Mouse (Mus musculus) gastrocnemius, postnatal 36 days (tissue): Measurements from ENCODE around the gene Got1. TPM values are rescaled to one million over a fixed set of nuclear protein-coding genes. Genes with fewer than 3 reads are reported as not detected.
"Not testable (repeated sequence)": the region's sequence is repeated elsewhere in the genome, so short reads cannot be mapped to it uniquely, and the experiment has no call there.

Source experiments
- DNase-seq, 2 experiments: peaks; one replicate each; pipeline ENCODE4 v3.0.0; 2022
- intact Hi-C: fragments of 180-260 bp; cut with DNase I; formaldehyde crosslinking; loops from one replicate; pipeline ENCODE4 v1.15.1; 2025
- total RNA-seq, 2 experiments: library from RNA; stranded (reverse); gene quantifications; 2 replicates each; pipeline ENCODE4 v1.2.3; 2021

The Got1 gene
- total RNA-seq, 2 experiments from 2014 or later, result 336 to 420 TPM

DNA sequence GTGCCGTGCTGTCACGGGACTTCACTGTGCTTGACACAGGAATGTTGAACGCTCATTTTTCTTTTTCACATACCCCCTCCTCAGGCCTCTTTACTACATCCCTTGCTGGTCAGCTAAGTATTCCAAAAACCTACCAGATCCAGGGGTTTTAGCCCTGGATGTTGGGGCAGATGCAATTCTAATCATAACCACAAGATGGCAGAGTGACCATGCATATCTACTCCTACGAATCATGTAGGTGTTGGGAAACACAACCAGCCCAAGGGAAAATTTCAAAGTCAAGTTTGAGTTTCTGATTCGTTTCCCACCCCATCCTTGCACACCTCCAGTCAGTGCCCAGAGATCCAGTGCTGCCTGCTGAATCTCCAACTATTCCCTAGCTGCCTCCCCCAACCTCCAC lies 28.6 kb downstream of the Got1 start:
- intact Hi-C loops, result loop anchor here (1.0 kb wide), 1 partner anchor 33 kb away; no protein-coding TSS in a partner anchor
- peak in 1 of 2 experiments; percentile 39 for DNase-seq

DNA sequence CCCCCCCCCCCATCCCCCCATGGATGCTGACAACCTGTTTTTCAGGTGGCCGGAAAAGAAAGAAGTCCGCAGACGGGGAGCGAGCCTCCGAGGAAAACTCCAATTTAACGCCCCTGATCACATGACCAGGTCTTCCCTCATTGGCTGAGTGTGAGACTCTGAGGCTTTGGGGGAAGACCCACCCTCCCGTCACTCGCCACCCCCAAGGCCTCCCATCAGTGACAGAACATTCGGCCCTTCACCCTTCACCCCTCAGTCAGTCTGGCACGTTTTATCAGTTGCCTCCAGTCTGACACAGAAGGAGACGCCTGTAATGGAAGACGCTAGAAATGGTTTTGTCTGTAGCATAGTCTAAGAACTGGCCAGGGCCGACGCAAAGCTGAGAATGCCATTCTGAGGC lies 29.5 kb downstream of the Got1 start:
- DNase-seq, result no peak
- intact Hi-C loops, result no loop called here

DNA sequence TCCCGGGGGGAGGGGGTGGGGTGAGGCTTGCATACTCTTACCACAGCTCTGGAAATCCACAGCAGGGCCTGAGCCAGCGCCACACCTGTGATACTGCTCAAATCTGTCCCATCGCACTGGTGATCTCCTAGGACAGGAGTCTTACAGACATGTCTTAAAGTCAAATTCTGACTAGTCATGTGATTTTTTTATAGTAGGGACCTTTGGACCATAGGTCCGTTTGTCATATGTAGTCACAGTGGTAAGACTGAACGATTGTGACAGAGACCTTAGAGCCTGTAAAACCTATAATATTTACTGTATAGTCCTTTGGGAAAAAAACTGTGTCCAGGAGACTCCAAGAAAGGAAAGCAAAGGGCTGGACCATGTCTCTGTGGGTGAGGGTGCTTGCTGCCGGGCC lies 30.5 kb downstream of the Got1 start:
- intact Hi-C loops, result loop anchor here (1.0 kb wide), 1 partner anchor 161 kb away; no protein-coding TSS in a partner anchor
- DNase-seq, result no peak

DNA sequence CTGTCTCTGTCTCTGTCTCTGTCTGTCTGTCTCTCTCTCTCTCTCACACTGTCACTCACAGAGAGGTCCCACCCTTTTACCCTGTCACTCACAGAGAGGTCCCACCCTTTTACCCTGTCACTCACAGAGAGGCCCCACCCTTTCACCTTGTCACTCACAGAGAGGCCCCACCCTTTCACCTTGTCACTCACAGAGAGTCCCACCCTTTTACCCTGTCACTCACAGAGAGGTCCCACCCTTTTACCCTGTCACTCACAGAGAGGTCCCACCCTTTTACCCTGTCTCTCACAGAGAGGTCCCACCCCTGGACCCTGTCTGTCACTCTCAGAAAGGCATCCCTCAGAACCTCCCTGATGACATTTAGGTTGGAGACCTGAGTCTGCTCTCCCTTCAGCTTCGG lies 31.1 kb downstream of the Got1 start:
- intact Hi-C loops, result loop anchor here (1.0 kb wide), 1 partner anchor 162 kb away; no protein-coding TSS in a partner anchor

DNA sequence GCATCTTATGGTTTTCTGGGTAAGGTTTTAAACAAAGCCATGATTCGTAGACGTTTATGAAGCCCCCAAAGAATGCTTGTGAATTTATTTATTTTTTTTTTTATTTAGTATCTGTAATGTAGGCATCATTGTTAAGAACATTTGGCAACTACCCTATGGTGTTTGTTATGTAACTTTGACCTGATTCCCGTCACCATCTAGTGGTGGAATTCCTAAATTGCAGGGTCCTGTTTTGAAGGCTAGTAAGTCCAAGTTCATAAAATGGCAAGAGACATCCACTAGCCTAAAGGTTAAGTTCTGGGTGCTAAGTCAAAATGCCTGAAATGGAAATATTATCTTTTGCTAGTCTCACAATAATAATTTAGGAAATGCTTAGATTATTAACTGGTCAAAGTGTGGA lies 37.0 kb downstream of the Got1 start:
- intact Hi-C loops, result no loop called here
- no peak for DNase-seq

More for the DNA sequence above, 31.1 kb downstream of the Got1 start:
- not testable (repeated sequence) for DNase-seq

DNA sequence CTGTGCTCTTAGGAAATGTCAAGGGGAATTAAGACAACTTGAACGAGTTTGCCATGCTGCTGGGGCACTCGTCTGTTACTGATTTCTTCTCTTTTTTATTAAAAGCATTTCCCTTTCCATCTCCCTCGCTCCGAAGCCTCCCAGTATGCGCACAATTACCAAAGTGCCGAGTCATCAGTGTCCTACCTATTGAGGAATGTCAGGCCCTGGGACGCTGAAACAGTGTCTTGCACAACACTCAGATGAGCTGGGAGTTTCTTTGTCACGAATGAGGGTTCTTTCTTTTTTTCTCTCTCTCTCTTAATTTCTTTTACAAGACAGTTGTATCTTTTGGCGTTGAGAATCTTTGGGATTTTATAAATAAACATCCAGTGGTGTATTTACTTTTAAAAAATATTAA lies 43.9 kb downstream of the Got1 start:
- DNase-seq, result no peak
- intact Hi-C loops, result no loop called here

DNA sequence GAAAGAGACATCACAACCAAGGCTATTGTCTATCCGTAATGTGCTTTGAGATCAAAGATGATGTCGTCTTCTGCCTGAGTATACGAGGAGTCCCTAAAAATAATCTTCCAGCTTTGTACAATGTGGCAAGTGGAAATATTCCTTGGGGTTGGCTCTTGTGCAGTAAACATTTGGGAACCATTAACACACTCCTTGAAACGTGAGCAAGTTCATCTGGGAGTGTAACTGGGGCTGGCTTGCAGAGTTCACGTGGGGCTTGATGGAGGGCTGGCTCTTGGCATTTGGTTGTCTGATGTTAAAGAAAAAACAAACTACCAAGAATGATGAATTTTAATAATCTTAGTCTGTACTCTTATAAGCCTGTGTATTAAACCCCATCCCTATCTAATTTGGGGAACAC lies 45.0 kb downstream of the Got1 start:
- DNase-seq, result no peak
- intact Hi-C loops, result loop anchor here (10.0 kb wide), 1 partner anchor 685 kb away; no protein-coding TSS in a partner anchor

DNA sequence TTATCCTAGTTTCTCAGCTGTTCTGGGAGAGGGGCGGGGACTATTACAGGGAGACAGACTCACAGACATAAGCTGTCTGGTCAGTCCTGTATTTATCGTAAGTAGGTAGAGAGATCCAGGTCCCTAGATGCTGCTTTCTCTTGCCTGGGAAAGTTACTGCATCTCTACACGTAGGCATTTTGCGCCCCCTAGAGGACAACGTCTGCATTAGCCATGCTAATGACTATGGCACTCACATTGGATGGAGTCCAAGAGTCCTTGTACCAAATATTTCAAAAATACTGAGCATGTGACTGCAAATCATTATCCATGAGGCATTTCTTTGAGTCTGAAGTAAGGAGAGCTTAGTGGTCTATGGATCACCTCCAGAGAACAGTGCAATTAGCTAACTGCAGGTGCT lies 45.5 kb downstream of the Got1 start:
- intact Hi-C loops, result loop anchor here (10.0 kb wide), 1 partner anchor 684 kb away; no protein-coding TSS in a partner anchor
- peak in 1 of 2 experiments; percentile 36 for DNase-seq

DNA sequence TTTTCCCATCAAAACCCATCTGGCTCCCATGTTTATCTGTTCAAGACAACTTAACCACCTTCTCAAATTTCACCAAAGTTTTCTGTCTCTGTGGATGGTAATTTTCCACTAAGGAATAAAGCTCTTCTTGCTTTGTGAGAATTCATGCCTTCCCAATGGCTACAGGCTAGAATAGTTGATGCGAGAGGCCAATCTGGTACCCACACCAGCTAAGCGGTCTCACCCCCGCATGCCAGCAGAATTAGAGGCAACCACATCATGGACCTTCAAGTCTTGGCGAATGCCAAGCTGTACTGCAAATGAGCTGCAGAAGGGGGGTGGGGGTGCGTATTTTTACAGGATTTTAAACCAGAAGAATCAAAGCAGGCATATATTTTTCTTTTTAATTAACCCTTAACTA lies 47.0 kb downstream of the Got1 start:
- intact Hi-C loops, result loop anchor here (10.0 kb wide), 1 partner anchor 683 kb away; no protein-coding TSS in a partner anchor
- DNase-seq, result no peak

DNA sequence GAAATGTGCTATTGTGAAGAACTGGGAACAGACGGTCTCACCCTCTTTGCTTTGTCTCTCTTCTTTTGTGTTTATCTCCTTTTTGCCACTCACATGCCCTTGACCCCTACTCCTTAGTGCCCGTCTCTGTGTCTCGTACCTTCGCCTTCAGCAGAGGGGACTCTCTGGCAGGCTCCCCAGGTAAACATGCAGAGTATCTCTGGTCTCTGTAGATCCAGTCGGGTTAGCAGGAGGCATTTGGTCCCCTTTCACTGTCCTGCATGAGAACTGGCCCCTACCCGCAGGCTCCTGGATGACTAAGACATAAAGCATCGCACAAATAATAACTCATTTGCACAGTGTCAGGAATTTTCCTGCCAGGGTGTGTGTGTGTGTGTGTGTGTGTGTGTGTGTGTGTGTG lies 48.3 kb downstream of the Got1 start:
- intact Hi-C loops, result loop anchor here (10.0 kb wide), 1 partner anchor 681 kb away; no protein-coding TSS in a partner anchor
- DNase-seq, result no peak

DNA sequence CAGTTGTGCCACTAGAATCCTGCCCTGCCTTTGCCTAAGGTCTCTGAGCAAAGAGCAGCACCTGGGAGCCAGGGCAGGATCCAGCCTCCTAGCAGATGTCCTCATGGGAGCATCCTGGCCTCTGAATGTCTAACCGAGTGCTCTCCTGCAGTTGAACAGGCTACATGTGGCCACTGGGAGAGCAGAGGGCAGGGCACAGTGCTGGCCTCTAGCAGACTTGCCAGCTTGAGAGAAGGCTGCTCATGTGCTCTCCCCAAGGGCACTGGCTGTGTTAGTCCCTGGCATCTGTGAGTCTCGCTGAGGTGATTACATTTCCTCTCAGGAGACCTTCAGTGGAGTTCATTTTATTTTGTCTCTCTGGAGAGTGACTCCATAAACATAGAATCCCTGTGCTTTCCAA lies 48.8 kb downstream of the Got1 start:
- no peak for DNase-seq
- intact Hi-C loops, result loop anchor here (10.0 kb wide), 1 partner anchor 681 kb away; no protein-coding TSS in a partner anchor

DNA sequence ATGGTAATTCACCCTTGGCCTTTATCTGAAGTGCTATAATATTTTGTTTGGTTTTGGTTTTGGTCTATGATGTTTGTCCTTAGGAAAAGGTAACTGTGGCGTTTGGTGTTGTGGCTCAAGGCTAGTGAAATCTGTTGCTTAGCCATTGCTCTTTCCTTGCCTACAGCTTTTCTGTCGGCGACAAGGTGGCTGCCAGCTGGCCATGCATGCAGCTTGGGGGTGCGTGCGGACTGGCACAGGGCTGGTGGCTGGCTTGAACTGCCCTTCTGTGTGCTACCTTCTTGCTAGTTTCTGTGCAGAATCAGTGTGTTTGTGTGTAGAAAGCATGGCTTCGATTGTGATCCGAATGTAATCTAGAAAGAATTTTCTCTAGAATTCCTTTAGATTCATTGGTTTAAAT lies 51.6 kb downstream of the Got1 start:
- no peak for DNase-seq
- intact Hi-C loops, result loop anchor here (10.0 kb wide), 1 partner anchor 678 kb away; no protein-coding TSS in a partner anchor

DNA sequence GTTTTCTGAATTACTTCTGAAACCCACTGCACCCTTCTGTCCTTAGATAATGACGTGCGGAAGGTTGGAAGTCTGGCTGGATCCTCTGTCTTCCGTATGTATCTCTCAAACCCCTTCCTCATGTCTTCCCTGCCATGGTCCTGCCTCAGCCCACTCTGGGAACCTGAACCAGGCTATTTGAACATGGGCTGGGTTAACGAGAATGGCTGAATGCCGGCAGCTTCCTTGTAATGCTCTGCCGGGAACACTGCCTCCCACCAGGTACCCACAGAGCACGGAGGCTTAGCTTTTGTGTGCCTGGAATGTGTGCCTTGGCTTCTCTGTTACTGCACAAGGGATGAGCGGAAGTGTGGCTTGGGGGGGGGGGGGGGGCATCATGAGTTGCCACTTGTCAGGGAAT lies 52.1 kb downstream of the Got1 start:
- intact Hi-C loops, result loop anchor here (10.0 kb wide), 1 partner anchor 678 kb away; no protein-coding TSS in a partner anchor
- no peak for DNase-seq

DNA sequence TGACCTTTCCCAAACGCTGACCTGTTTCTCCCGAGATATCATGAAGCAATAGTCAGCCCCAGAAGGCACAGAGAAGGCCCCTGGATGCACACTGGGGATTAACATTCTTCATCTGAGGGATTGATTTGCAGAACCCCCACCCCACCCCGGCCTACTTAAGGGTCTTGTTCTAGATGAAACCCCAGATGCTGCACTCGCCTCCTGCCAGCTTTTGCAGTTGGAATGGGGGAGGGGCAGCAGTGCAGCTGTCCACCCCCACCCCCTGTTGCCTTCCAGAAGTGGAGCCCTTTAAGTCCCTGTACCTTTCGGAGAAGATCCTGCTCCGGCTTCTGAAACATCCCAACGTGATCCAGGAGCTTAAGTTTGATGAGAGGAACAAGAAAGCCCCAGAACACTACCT lies 55.1 kb downstream of the Got1 start:
- no peak for DNase-seq
- intact Hi-C loops, result no loop called here

DNA sequence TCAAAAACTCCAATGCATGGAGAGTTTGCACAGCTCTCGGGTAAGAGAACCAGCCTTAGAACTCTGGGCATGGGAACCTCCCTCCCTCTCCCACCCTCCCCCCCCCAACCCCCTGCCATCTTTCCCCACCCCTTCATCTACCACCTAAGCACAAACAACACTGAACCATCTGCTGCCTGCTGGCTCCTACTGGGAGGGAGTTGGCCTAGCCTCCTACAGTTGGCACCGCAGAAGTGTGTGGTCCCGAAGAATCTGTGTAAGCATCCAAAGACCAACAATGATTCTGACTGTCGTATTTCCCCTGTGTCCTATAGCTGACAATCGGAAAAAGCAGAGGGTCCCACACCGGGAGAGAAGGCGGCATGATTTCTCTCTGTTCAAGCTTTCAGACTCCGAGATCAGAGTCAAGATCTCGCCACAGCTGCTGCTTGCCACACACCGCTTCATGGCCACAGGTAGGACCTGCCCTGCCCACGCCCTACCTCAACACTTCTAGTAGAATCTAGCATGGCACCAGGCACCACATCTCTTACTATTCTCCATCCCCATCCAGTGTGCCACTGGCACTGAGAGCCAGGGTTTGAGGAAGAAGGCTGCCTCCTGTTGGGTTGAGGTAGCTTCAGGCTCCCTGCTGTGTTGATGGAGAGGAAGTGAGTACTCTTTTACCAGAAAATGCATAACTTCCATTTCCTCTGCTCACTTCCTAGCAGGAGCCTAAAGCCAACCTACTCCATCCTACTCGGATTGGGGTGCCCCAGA lies 56.3 kb downstream of the Got1 start:
- intact Hi-C loops, result no loop called here
- no peak for DNase-seq

DNA sequence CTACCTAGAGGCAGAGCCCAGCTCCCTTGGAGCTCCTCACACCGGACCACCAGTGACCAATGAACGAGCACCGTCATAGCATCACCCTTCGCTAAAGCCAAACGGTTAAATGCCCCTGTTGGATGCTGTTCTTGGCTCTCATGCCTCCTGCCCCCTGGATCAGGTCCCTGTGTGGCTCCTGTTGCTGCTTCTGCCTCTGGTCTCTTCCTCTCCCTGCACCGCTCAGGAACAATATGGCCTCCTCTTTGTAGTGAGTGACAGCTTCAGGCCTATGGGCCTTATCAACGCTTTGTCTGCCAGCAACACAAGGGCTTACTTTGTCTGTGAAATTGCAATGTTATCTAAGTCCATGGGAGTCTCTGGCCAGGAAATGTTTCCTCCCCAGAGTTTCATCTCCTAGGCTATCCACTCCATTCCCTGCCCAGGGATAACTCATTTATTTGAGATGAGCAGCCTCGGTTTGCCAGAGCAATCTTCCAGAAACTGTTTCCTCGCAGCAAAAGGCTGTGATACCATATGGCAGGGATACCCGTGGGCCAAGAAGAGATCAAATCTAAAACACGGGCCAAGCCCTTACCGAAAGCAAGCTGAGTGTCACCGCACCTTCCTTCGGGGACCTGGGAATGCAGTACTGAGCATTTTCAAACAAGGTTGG lies 58.7 kb downstream of the Got1 start:
- DNase-seq, result no peak
- intact Hi-C loops, result no loop called here

DNA sequence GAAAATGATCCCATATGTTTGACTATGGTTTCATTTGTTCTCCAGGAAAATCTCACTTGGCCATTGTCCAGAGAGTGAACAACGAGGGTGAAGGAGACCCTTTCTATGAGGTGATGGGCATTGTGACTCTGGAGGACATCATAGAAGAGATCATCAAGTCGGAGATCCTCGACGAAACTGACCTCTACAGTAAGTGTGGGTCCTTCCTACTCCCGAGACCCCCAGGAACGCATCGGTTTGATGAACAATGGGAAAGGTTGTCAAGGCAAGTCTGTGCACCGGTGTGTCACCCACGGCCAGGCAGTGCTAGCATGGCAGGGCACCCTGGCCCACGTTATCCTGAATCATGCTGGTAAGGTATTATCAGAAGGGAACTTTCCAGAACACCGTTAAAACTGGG lies 59.3 kb downstream of the Got1 start:
- no peak for DNase-seq
- intact Hi-C loops, result no loop called here

DNA sequence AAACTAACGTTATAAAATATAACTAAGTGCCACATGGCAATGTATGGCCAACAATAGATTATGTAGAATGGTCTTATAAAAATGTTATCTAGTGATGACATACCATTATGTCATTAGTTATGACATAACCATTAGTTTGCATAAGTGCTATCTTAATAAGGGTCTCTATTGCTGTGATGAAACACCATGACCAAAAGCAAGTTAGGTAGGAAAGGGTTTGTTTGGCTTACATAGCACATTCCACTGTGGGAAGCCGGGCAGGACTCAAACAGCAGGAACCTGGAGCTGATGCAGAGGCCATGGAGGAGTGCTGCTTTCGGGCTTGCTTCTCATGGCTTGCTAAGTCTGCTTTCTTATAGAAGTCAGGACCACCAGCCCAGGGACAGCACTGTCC lies 60.1 kb downstream of the Got1 start:
- no peak for DNase-seq
- intact Hi-C loops, result no loop called here

DNA sequence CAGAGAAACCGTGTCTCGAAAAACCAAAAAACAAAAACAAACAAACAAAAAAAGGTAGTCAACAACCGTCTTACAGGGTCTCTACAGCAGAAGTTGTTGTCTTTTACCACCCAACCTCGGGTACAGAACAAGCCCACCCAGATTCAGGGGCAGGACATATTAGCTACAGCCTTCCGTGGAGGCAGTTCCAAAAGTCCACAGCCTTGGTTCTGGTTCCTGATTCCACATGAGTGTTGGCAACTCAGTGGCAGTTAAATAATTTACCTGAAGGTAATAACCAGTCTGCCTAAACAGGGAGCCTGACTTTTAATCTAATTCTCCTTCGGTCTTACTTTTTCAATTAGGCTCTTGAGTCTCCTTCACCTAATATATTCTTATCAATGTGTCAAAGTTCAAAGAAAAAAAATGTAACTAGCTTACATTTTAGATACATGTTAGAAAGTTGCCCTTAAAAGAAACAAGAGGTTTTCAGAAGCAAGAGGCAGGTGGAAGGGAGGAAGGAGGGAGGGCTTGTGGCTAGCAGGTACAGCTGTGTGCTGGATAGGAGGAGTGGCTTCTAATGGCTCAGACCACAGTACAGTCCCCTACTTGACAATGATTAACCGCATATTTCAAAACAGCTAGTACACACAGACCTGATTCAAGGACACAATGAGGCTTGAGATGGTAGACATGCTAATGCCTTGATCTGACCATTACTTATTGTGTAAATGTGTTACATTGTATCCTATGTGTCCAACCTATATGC lies 60.7 kb downstream of the Got1 start:
- no peak for DNase-seq
- intact Hi-C loops, result no loop called here

DNA sequence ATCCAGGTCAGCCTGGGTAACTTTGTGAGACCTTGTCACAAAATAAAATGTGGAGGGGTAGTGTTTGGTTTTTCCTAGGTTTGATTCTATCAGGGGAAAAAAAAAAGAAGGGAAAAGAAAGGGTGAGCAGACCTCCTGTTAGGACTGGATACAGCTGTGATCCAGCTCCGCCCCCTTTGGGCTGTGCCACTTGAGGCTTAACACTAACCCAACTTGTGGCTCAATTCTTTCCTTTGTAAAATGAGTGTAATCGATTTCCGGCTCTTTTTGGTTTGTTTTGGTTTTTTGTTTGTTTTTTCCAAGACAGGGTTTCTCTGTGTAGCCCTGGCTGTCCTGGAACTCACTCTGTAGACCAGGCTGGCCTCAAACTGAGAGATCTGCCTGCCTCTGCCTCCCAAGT lies 62.3 kb downstream of the Got1 start:
- intact Hi-C loops, result no loop called here
- no peak for DNase-seq

DNA sequence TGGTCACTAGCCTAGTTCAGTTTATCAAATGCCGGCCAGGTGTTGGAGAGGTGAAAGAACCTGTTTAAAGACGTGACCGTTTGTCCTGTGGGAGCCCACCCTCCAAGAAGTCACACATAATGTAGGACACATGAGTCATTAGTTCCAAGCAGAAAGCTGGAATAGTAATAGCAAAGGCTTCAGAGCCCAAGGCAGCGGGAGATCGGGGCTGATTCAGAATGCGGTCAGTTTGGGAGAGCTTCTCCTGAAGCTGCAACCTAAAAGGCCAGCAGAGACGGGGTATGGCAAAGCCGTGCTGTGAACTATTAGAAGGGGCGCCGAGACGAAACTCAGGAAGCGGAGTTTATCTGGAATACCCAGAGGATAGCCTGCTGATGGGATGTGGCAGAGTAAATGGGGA lies 63.9 kb downstream of the Got1 start:
- DNase-seq, result no peak
- intact Hi-C loops, result no loop called here
